Mouse (Mus musculus) lung, adult 10 weeks (tissue): ENCODE data around the gene Slc46a1. TPM values are rescaled to one million over a fixed set of nuclear protein-coding genes. Genes with fewer than 3 reads are reported as not detected.

Experiments used
- polyA plus RNA-seq: library from polyadenylated mRNA; stranded (reverse); fragments of 350-450 nt; fragmentation: Illumina TruSeq; extraction: RNeasy Lipid Tissue Mini Kit (QIAGEN cat#74804); gene quantifications from one replicate; pipeline ENCODE4 v1.2.3, GENCODE M21; 2014; ENCODE audit warnings: low read depth, low replicate concordance; ENCODE audit not compliant: insufficient read depth

The Slc46a1 gene
- 4.6 TPM for polyA plus RNA-seq

DNA sequence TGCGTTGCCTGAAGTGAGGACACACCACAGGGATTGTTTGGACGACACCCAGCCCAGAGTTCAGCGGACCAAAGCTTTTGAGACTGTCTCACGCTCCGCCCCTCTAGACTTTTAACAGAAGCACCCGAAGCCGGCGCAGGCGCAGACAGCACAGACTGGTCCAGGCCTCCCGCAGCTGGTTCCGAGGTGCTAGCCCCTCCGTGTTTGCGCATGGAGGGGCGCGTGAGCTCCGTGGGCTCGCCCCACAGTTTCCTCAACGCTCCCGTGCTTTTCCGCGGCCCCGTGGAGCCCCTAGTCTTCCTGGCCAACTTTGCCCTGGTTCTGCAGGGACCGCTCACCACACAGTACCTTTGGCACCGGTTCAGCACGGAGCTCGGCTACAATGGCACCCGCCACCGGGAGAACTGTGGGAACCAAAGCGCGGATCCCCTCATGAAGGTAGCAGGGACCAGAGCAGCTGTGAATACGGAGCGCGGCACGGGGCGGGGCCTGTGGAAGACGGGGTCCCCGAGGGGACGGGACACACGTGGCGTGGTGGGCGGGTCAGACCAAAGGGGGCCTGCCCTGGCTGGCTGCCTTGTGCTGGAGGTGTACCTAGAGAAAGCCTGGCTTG, at the start of gene Slc46a1:
Gene Slc46a1 (plus strand): TSS at position 130 of the 613 bp plus-strand sequence.

DNA sequence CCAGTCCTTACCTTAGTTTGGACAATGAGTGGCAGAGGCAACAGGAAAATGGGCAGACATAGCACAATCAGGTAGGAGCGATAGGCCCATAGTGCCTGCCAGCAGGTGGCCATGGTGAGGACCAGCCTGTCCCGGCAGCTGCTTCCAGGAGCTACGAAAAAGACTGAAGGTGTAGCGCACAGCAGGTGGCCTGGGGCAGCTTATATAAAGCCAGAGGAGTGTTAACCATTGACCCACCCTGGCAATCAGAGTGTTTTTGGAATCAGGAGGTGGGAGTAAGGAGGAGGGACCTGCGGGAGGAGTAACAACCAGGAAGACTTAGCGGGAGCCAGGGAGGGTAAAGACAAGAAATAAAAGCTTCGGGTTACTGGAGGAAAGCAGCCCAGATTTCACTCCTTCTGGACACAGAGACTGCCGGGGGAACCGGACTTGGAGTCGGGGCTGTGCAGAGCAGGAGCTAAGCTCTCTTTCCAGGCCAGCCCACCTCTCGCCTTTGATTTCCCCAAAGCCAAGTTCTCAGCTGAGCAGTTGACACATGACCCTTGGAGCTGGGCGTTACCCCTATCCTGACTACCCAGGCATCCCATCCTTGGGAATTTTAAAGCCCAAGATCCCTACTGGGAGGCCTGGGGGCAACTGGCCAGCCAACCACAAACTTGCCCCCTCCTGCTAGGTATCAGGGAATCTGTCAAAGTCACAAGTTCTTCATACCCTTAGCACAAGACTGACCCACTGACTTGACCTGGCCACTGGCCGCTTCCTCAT, 43.3 kb upstream of the Slc46a1 start, which contains the start of gene Slc13a2:
Gene Slc13a2 (minus strand): TSS at position 163 of the 765 bp plus-strand sequence.

DNA sequence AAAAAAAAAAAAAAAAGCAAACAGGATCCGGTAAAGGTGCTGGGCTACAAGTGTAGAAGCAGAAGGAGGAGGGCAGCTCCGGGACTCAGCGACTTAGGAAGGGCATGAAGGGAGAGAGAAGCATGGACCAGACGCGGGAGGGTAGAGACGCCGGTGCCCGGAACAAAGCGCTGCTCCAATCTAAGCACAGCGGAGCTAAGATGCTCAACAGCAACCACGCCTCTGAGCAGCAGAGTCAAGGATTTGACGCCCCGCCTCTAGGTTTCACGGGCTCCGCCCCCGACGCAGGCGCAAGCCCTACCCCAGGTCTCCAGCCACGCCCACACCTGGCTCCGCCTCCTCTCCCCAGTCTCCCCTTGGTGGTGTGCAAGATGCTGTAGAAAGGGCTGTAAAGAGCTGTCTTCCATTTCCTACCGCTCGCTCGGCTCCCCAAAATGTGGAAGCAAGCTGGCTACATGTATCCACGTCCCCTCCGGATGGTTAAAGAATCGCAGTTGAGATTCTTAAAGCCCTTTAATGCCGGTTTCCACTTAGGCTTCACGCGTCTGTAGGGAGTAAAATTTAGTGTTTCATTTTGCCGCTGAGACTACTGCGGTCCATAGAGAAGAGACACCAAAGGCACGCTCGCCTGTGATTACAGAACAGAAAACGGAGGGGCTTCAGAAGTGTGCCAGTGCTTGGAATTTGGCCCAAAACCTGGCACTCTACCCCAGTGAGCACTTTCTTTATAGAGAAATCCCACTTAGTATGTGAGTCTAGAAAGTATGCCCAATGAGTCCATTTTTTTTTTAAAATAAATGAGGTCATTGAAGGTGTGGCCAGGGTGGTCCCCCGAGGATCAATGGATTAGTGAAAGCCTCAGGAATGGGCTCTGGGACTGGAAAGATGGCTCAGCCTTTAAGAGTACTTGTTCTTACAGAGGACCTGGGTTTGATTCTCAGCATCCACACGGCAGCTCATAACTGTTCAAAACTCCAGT, 32.3 kb downstream of the Slc46a1 start, which contains the start of gene Sarm1:
Gene Sarm1 (minus strand): TSS at position 211 of the 979 bp plus-strand sequence.

DNA sequence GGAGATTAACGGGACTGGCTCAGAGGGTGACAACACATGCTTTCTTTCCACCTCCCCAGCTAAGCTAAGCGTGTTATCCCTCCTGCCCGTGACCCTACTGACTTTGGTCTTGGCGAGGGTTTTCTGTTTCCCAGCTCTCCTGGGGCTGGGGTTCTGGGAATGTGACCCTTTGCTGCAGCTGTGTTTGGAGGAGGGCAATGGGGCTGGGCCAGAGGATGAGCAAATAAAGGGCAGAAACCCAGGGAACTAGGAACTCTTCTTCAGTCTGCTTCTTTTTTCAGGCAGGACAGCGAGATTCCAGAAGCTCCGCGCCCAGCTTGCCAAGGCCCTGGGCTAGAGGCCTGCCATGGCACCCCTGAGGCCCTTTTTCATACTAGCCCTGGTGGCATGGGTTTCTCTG, 33.5 kb downstream of the Slc46a1 start, which contains the start of gene Vtn:
Gene Vtn (plus strand): TSS at position 88 of the 400 bp plus-strand sequence.

DNA sequence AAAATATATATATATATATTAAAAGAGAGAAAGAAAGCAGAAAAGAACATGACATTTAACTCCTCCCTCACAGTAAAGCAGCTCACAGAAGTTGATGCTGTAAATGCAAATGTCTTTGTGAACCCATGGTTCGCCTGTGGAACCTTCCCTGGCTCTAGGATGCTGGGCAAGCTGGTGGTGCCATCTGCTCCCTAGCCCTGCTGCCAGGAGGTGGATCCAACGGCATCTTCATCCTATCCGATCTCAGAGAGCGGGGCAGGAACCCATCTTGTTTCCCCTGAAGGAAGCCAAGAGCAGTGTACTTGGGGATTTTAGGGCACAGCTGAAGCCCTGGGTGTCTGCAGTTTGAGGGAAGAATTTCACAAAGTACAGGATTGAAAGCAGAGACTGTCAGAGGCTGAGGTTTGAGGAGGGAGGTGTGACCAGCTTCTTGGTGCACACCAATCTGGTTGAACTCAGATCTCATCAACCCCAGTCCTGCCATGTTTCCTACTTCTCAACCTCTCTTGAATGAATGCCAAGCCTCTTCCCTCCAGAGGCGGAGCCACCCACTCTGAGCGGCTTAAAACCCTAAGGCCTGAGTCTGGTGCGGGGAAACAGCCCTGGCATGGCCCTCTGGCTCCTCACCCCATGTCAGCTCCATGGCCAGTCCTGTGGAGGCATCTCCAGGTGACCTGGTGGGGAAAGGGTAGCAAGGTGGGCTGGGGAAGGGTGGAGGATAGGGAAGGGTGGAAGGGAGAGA, 37.6 kb downstream of the Slc46a1 start, which contains the start of gene Sebox:
Gene Sebox (plus strand): TSS at position 539 of the 742 bp plus-strand sequence.

DNA sequence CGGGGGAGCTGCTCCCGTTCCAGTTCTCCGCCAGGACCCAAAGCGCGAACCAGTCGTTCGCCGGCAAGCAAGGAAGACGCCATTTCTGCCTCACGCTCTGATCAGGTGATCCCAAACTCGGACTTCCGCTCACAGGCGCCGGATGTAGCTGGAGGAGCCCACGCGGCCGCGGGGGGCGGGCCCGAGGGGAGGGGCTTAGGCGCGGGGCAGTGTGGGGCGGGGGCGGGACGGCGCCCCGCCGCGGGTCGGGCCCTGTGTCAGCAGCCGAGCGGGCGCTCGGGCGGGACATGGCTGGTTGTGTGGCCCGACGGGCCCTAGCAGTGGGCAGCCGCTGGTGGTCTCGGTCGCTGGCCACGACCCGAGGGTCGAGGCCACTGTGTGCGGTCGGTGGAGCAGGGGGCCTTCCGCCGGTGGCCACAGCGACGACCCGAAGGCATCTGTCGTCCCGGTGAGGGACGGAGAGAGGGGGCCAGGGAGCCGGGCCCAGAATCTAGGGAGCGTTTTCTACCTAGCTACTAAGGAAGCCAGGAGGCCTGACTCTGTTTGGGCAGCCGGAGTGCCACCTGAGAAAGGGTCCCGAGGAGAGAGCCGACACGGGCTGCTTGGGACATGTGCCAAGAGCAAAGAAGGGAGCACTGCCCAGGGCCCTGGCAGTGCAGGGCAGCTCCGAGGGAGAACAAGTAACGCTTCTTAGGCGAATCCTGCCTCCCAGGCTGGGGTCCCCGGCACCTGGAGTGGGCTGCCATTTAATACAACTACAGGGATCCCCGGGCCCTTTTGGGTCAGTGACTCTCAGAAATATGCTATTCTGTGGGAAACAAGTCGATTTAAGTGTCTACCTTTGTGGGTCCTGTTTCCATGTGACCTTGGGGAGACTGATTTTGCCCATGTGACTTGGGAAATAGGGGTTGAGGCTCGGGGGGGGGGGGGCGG, 46.8 kb downstream of the Slc46a1 start, which contains the start of the genes Tmem199 and Poldip2:
Gene Tmem199 (minus strand): TSS at position 148 of the 933 bp plus-strand sequence.
Gene Poldip2 (plus strand): TSS at position 169 of the 933 bp plus-strand sequence.

Other genes with a start within 250 kb of the Slc46a1 start
- gene Sdf2, start 220.0 kb upstream of the Slc46a1 start, polyA plus RNA-seq = 85.1 TPM
- gene Supt6, start 219.7 kb upstream of the Slc46a1 start, polyA plus RNA-seq = 17.9 TPM
- gene 2610507B11Rik, start 203.9 kb upstream of the Slc46a1 start, polyA plus RNA-seq = 32.5 TPM
- not detected for gene BC030499, start 174.9 kb upstream of the Slc46a1 start, polyA plus RNA-seq
- 0.42 TPM for gene Spag5, start 164.2 kb upstream of the Slc46a1 start, polyA plus RNA-seq
- gene Aldoc, start 142.7 kb upstream of the Slc46a1 start, polyA plus RNA-seq = 6.4 TPM
- 24.9 TPM for gene Pigs, start 137.3 kb upstream of the Slc46a1 start, polyA plus RNA-seq
- 40.3 TPM for gene Unc119, start 122.2 kb upstream of the Slc46a1 start, polyA plus RNA-seq
- not detected for gene Foxn1, start 79.1 kb upstream of the Slc46a1 start, polyA plus RNA-seq
- 0.40 TPM for gene Slc13a2, start 43.5 kb upstream of the Slc46a1 start, polyA plus RNA-seq
- 0.06 TPM for gene Sarm1, start 32.1 kb downstream of the Slc46a1 start, polyA plus RNA-seq
- 18.2 TPM for gene Vtn, start 33.4 kb downstream of the Slc46a1 start, polyA plus RNA-seq
- gene Sebox, start 37.8 kb downstream of the Slc46a1 start, polyA plus RNA-seq = not detected
- 20.9 TPM for gene Tmem199, start 46.5 kb downstream of the Slc46a1 start, polyA plus RNA-seq
- 45.2 TPM for gene Poldip2, start 46.5 kb downstream of the Slc46a1 start, polyA plus RNA-seq
- 46.8 TPM for gene Tnfaip1, start 70.6 kb downstream of the Slc46a1 start, polyA plus RNA-seq
- 146 TPM for gene Ift20, start 70.7 kb downstream of the Slc46a1 start, polyA plus RNA-seq
- 33.8 TPM for gene Tmem97, start 85.1 kb downstream of the Slc46a1 start, polyA plus RNA-seq
- gene Nlk, start 231.7 kb downstream of the Slc46a1 start, polyA plus RNA-seq = 12.5 TPM